Mouse (Mus musculus) testis, adult 2 months (tissue): ENCODE measurements around the gene Heph. TPM values are rescaled to one million over a fixed set of nuclear protein-coding genes. Genes with fewer than 3 reads are reported as not detected.
"Not testable (repeated sequence)": the region's sequence is repeated elsewhere in the genome, so short reads cannot be mapped to it uniquely, and the experiment has no call there.

Experiments
- H3K27ac ChIP-seq: fragments of 200-500 bp; 2 replicates; pipeline ENCODE4 v1.5.1; 2012; ENCODE audit warnings: low read depth, low read length; ENCODE audit not compliant: control insufficient read depth, insufficient read depth
- H3K27me3 ChIP-seq: fragments of 200-500 bp; 2 replicates; pipeline ENCODE4 v1.6.1; 2012; ENCODE audit warnings: mild to moderate bottlenecking, low read length, moderate library complexity; ENCODE audit not compliant: control insufficient read depth, insufficient read depth
- H3K36me3 ChIP-seq: fragments of 200-500 bp; 2 replicates; pipeline ENCODE4 v1.6.1; 2012; ENCODE audit warnings: mild to moderate bottlenecking, low read length; ENCODE audit not compliant: control insufficient read depth, insufficient read depth
- H3K4me1 ChIP-seq: fragments of 200-500 bp; 2 replicates; pipeline ENCODE4 v1.6.1; 2012; ENCODE audit warnings: low read length; ENCODE audit not compliant: control insufficient read depth, insufficient read depth
- H3K4me3 ChIP-seq: fragments of 200-500 bp; 2 replicates; pipeline ENCODE4 v1.5.1; 2012; ENCODE audit warnings: low read depth, mild to moderate bottlenecking, low read length, moderate library complexity, mixed read lengths; ENCODE audit not compliant: control insufficient read depth
- CTCF ChIP-seq: fragments of 200-500 bp; IDR thresholded peaks from 2 replicates; pipeline ENCODE4 v1.5.1; 2012; ENCODE audit warnings: low read depth, mild to moderate bottlenecking, inconsistent platforms, low read length, moderate library complexity; ENCODE audit not compliant: control insufficient read depth, insufficient read depth, insufficient replicate concordance
- POLR2A ChIP-seq: fragments of 200-500 bp; IDR thresholded peaks from 2 replicates; pipeline ENCODE4 v1.6.1; 2012; ENCODE audit warnings: low read depth, mild to moderate bottlenecking, inconsistent platforms, low read length, moderate library complexity; ENCODE audit not compliant: control insufficient read depth
- polyA plus RNA-seq: library from polyadenylated mRNA; depleted of rRNA; stranded (reverse); fragments of >200 nt; gene quantifications from 2 replicates; pipeline ENCODE4 v1.2.3, GENCODE M21; 2012; rRNA removed

Gene Heph
- 0.34 and 0.43 TPM in 2 replicates for polyA plus RNA-seq

DNA sequence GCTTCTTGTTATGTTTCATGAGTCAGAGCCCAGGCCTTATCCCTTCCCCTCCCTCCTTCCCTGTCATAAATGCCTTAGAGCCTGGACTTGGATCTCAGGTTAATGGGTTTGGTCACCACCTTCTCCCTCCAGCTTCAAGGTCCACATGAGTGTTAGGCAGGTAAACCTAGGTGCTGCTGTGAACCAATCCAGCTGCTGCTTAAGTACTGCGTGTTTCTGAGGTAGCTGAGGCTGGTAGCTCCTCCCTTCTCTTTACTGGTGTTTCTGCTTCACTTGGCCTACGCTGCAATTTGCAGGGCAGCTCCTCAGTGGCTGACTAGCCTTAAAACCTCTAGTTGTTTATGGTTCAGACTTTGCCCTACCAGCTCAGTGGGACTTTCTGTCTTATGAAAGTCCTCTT, at the start of gene Heph:
TSS of gene Heph (plus strand) at position 211 of the 400 bp plus-strand sequence.
- H3K4me1 ChIP-seq = no peaks in the 10 kb centered on the region; the same call in 1 of the 2 replicates
- peak within 1 kb of the TSS; percentile 8 for H3K4me3 ChIP-seq
- H3K27me3 ChIP-seq = no peaks in the 10 kb centered on the region
- TF ChIP-seq CTCF (no peak), POLR2A (no peak)
- no peak within 1 kb of the TSS for H3K27ac ChIP-seq
- no peaks in the 10 kb centered on the region for H3K36me3 ChIP-seq

- H3K4me1 ChIP-seq, H3K27me3 ChIP-seq, H3K4me3 ChIP-seq, H3K36me3 ChIP-seq, H3K27ac ChIP-seq: not testable (repeated sequence)
Observed at GRCm38 (mm10) chrX:96415351-96415750, 39.8 kb upstream of the Heph start.

GRCm38 (mm10) chrX:96416970-96417369, 38.2 kb upstream of the Heph start:
- no peak for TF ChIP-seq POLR2A
- no peak for TF ChIP-seq CTCF
- Histone ChIP-seq H3K27me3 (no peaks in the 10 kb centered on the region), H3K36me3 (no peaks in the 10 kb centered on the region), H3K4me3 (no peak overlapping the region), H3K4me1 (no peaks in the 10 kb centered on the region), H3K27ac (no peak overlapping the region)

- H3K4me3 ChIP-seq = no peak overlapping the region
Observed at GRCm38 (mm10) chrX:96417733-96418132, 37.4 kb upstream of the Heph start.

DNA sequence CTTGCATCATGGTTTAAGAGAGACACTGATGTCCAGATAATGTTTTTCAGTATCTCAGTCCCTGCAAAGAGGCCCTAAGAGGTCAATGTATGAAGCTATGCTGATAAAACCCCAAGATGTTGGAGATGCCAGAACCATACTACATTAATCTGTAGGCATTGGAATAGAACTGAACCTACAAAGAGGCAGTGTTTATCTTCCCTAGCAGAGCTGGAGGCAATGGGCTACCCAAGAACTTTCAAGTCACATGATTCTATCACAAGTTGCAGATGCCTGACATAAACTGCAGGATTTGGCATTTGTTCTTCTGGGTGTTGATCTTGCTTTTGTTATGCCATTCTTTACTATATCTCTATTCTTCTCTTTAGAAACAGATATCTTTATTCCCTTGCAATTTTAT, 35.8 kb upstream of the Heph start:
- Histone ChIP-seq H3K4me3 (no peak overlapping the region), H3K36me3 (no peaks in the 10 kb centered on the region), H3K27me3 (no peaks in the 10 kb centered on the region), H3K27ac (no peak overlapping the region), H3K4me1 (no peaks in the 10 kb centered on the region)
- no peak for TF ChIP-seq CTCF
- TF ChIP-seq POLR2A = no peak

More at GRCm38 (mm10) chrX:96417733-96418132, 37.4 kb upstream of the Heph start:
- H3K27me3 ChIP-seq = no peaks in the 10 kb centered on the region
- H3K36me3 ChIP-seq = no peaks in the 10 kb centered on the region
- H3K4me1 ChIP-seq = no peaks in the 10 kb centered on the region
- H3K27ac ChIP-seq = no peak overlapping the region
- TF ChIP-seq POLR2A (no peak), CTCF (no peak)

GRCm38 (mm10) chrX:96456201-96456963, 1.2 kb downstream of the Heph start, which contains the start of gene Hsf3:
TSS of gene Hsf3 (minus strand) at chrX:96456294.
- Histone ChIP-seq H3K36me3 (no peaks in the 10 kb centered on the region), H3K27me3 (no peaks in the 10 kb centered on the region), H3K4me3 (peak within 1 kb of the TSS; percentile 8), H3K27ac (no peak within 1 kb of the TSS), H3K4me1 (no peaks in the 10 kb centered on the region; the same call in 1 of the 2 replicates)
- no peak for TF ChIP-seq CTCF
- no peak for TF ChIP-seq POLR2A

- TF ChIP-seq POLR2A (no peak), CTCF (no peak)
- H3K27me3 ChIP-seq = no peaks in the 10 kb centered on the region
Observed at GRCm38 (mm10) chrX:96501580-96501979, 46.4 kb downstream of the Heph start.

More at GRCm38 (mm10) chrX:96501580-96501979, 46.4 kb downstream of the Heph start:
- Histone ChIP-seq H3K36me3 (no peaks in the 10 kb centered on the region), H3K4me1 (no peaks in the 10 kb centered on the region), H3K4me3 (no peak overlapping the region), H3K27ac (no peak overlapping the region)

Other genes with a start within 250 kb of the Heph start
- gene Vsig4, start 161.9 kb upstream of the Heph start, polyA plus RNA-seq = 0.10 TPM in 1 of 2 replicates, not detected in the other
- gene Hsf3, start 935 bp downstream of the Heph start, polyA plus RNA-seq = not detected in 2 replicates